Mouse (Mus musculus): ENCODE results near the gene Thrb.

Thrb gene

GRCm38 (mm10) chr14:17972132-17972531 is 312.1 kb downstream of the Thrb start:
- no peak for DNase-seq

DNA sequence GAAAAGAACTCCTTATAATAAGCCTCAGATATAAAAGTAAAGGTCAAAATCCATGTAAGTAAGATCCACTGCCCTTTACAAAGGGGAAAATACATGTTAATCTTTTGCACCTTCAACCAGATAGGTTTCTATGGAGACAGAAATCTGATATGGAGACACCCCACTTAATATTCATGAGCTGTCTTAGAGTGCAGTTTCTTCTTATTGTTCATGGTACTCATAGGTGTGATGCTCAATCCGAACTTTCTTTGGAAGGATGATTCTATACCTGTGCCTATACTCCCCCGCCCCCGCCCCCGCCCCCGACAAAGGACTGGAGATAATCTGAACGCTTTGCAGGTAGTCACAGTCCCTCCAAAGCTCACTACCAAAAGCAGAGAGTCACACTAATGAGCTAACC is 312.6 kb downstream of the Thrb start:
- no peak for DNase-seq

DNA sequence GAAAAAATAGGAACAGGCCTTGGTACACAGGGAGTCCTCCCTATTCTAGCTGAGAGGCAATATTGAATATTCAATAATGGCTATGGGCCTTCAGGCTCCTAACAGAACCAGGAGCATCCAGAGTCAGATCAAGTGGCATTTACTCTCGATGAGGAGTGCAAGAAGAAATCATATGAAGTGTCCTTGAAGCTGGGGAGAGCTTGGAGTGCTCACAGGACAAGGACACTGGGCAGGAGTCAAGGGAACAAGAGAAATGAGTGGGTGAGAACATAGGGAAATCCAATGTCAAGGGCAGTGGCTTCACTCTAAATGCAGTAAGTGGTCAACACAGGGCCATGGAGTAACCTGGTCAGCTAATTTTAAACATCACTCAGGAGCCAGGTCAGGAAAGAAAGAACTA is 315.7 kb downstream of the Thrb start:
- no peak for DNase-seq

DNA sequence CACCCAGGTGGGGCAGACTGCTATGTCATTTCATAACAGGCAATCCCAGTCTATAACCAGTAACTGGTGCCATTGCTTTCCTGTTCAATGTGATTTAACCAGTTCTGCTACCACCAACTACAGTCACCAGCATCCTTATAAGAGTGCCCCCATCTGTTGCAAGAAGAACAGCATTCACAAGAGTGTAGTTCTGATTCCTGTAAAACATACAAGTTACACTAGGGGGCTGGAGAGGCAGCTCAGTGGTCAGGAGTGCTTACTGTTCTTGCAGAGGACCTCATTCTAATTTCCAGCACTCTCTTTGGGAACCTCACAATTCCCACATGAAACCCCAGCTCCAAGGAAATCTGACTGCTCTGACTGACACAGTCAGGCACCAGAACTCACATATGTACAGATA is 318.2 kb downstream of the Thrb start:
- no peak for DNase-seq

GRCm38 (mm10) chr14:17981258-17981657 is 321.2 kb downstream of the Thrb start:
- DNase-seq, result no peak

DNA sequence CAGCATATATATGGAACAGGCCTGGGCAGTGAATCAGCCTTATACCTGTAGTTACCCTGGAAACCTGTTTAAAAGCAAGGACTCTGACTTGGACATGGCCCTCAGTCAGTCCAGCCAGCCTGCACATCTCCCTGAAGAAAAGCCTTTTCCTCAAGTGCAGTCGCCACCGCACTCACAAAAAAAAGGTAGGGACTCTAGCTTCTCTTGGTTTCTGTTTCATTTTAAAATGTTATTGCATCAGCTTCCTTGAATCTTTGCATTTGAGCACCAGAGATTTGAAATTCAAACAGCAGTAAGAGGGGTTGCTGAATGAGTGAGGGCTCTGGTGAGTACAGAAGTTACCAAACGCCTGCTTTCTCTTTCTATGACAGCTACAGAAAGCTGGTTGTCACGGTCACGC is 322.0 kb downstream of the Thrb start:
- DNase-seq, result no peak

- no peak for DNase-seq
Measured at GRCm38 (mm10) chr14:17983390-17983789, 323.3 kb downstream of the Thrb start.

- no peak for DNase-seq
Measured at GRCm38 (mm10) chr14:17983839-17984238, 323.8 kb downstream of the Thrb start.

DNA sequence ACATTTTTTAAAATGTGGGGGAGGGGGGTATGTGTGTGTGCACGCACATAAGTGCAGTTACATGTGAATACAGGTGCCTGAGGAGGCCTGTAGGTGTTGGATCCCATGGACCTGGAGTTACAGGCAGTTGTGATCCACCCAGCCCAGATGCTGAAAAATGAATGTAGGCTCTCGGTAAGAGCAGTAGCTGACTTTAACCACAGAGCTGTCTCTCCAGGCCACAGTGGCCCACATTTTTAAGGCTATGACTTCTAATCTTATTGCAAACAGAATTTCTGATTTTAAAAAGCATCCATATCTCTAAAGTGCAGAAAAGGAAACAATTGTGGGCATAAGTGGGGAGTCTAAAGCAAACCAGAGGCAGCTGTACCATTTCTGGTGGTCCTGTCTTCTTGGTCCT is 328.5 kb downstream of the Thrb start:
- DNase-seq, result no peak

GRCm38 (mm10) chr14:17989182-17989581 is 329.1 kb downstream of the Thrb start:
- no peak for DNase-seq

DNA sequence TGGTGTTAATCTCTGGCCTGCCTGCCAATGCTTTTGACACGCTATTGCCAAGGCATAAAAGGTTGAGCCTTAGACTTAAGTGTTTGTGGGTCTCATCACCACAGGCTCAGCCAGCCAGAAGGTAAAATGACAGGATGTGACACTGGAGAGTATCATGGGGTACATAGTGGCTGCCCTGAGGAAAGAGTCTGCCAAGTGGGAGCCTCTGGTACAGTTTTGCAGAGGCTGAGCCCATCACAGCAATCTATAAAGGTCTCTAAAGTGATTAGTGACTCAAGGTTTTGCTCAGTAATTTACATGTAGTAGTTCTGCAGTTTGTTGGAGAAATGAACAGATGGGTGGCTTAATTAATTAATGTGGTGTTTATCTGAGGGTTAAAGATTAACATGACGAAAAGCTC is 330.1 kb downstream of the Thrb start:
- no peak for DNase-seq

- DNase-seq, result no peak
Measured at GRCm38 (mm10) chr14:18001886-18002285, 341.8 kb downstream of the Thrb start.

DNA sequence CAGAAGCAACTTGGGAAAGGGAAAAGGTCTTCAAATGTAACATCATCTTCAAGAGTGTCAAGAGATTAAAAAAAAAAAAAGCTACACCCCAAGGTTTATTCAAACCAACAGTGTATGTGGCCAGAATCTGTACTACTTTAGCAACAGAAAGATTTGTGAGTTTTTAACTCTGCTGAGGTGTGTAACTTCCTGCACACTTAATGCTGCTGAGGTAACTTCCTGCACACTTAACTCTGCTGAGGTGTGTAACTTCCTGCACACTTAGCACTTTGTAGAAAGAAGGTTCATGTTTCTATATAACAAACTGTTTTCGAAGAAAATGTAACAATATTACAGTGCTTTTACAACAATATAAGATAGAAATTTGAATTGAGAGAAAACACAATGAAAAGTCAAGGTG is 343.6 kb downstream of the Thrb start:
- DNase-seq, result no peak

DNA sequence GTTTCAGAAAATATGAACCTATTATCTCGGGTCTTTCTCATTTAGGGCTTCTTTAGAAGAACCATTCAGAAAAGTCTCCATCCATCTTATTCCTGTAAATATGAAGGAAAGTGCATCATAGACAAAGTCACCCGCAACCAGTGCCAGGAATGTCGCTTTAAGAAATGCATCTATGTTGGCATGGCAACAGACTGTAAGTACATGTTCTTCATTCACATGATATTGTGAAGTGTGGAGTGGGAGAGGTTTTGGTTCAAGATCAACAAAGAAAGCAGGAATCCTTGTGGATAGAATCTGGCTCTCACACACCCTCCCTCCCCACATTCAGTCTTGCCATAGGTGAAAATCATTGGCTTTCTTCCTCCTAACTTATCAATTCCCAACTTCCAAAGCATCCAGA is 348.5 kb downstream of the Thrb start:
- no peak for DNase-seq

DNA sequence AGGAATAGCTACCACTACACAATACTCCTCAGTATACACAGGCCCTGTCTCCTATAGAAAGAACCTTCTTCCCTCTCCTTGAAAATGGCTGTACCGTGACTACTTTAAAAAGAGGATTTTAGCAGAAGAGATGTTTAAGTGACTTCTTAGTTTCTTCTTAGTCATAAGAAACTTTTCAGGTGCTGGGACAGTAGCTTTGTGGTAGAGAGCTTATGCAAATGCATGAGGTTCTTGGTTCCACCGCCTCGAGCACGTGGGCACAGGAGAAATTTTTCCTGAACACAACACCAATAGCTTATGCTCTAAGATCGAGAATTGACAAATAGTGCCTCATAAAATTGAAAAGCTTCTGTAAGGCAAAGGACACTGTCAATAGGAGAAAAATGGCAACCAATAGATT is 356.5 kb downstream of the Thrb start:
- DNase-seq, result no peak

GRCm38 (mm10) chr14:18020128-18020527 is 360.1 kb downstream of the Thrb start:
- DNase-seq, result no peak

GRCm38 (mm10) chr14:18020636-18021035 is 360.6 kb downstream of the Thrb start:
- peak; percentile 37 to 55 for DNase-seq

GRCm38 (mm10) chr14:18021726-18022125 is 361.7 kb downstream of the Thrb start:
- no peak for DNase-seq

DNA sequence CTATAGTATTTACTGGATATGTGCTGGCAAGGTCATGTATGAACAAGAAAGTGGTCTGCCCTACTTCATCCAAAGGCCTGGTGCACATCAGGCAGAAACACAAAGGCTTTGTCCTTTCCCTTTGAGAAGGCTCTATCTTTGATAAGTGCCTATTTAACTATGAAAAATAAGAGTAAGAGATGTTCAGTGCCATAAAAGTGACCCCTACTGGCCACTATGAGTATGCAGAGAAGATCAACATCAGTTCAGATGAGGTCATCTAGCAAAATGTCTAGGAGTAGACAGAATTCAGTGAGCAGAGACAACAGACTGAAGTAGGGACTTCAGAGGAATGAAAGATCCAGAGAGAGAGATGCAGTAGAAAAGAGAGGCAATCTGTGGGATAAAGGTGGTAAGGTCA is 362.3 kb downstream of the Thrb start:
- no peak for DNase-seq

DNA sequence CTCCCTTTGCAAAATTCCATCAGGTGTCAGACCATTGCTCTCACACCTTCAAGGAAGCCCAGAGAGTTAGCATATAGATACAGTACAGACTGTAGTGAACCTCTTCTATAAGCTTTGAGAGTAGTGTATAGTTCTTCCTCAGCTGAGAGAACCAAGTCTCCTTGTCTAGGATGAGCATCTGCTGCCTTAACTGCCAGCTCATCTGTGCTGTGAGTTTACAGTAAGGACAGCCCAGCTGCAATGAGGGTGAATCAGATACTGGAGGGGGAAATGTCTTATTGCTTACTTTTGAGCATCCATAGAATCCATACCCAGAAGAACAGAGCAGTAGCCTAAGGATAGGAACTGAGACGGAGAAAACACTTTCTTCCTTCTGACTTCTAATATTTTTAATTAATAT is 367.8 kb downstream of the Thrb start:
- DNase-seq, result no peak

GRCm38 (mm10) chr14:18029181-18029932 is 369.3 kb downstream of the Thrb start:
- no peak for DNase-seq

- DNase-seq, result no peak
Measured at GRCm38 (mm10) chr14:18031941-18032340, 371.9 kb downstream of the Thrb start.

- DNase-seq, result no peak
Measured at GRCm38 (mm10) chr14:18036573-18036972, 376.5 kb downstream of the Thrb start.

- DNase-seq, result no peak
Measured at GRCm38 (mm10) chr14:18062082-18062772, 402.2 kb downstream of the Thrb start.
